Mouse (Mus musculus) kidney, adult 2 months (tissue): ENCODE measurements around the gene Zfp629.

Experiments
- CTCF ChIP-seq: fragments of 200-500 bp; conservative IDR thresholded peaks from 2 replicates; pipeline ENCODE4 v1.5.1; 2011; ENCODE audit warnings: low read depth, mild to moderate bottlenecking, control low read depth, low read length, moderate library complexity, mixed read lengths; ENCODE audit not compliant: insufficient read depth, insufficient read length
- POLR2A ChIP-seq: fragments of 200-500 bp; IDR thresholded peaks from one replicate; pipeline ENCODE4 v1.6.1; 2011; ENCODE audit warnings: low read depth, low read length, control low read depth

GRCm38 (mm10) chr7:127649206-127649605, 33.6 kb upstream of the Zfp629 start:
- no peak for TF ChIP-seq CTCF
- TF ChIP-seq POLR2A: no peak
